Mouse (Mus musculus): ENCODE measurements at regions not wholly inside any gene's neighbourhood (a gene's known extent, or its start where the extent isn't known, plus 50 kb on each side); places are given as distances from the start of the nearest gene placed in this dataset.

DNA sequence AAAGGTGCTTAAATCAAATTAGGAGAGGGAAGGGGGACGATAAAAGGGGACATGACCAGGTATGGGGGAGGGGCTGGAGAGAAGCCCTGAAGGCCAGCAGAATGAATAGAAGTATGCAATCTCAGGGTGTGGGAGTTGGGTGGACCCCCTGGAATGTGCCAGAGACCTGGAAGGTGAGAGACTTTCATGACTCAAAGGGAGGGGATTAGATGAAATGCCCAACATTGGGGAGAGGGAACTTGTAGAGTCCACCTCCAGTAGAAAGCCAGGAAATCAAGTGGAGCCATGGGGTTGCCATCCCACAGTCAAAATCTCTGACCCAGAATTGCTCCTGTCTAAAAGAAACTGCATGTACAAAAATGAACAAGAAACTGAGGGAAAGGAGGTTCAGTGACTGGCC is 666.5 kb downstream of the Cps1 start:
- no peak for DNase-seq (ENCODE audit: low read depth, low spot score)

DNA sequence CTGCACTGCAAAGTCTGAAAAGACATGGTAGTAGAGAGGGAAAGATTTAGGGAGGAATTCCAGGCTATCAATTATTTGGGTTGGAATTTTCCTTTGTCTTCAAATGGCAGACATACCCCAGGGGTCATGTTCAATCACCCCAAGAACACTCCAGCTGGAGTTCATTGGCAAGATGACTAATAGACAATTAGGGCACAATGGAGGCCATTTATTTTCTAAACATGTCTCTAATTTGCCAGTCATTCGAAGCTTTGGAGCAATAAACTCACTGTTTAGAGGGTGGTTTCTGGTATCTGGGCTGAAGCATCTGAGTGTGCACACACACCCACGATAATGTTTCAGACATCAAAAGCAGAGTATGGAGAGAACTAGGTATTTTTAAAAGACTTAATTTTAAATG is 672.2 kb downstream of the Cps1 start:
- DNase-seq (ENCODE audit: low read depth, low spot score) = peak; percentile 2

DNA sequence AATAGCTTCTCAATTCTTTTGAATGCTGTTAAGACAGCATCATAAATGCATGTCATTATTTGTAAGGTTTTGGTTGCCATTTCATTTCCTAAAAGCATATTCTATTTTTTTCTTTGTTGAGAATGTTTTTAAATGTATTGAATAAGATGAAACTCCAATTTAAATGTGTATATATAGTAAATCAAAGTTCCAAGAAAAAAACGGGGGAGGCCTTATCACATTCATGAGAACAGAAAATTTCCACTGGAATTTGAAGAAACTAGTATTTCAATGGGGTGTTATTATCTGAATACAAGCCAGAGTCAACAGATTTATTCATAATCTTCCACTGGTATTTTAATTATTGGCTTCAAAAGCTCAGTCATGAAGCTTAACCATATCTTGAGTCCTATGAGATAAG is 672.7 kb downstream of the Cps1 start:
- DNase-seq (ENCODE audit: low read depth, low spot score) = no peak

DNA sequence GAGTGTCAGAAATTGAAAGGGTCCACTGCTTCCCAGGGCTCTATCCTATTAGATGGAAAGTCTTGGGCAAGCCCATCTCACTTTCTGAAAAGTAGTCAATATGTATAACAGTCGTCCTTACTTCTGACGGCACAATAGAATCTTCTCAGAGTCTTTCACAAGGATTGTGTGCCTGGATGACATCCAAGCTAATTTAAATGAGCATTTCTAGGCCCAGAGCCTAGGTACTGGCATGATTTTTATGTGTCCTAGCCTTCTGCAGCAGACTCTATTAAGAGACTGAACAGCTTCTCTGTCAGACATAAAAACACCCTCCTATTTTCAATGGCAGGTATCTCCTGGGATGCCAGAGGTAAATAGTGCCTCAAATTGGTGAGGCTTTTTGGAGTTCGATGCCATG is 680.5 kb downstream of the Cps1 start:
- no peak for DNase-seq (ENCODE audit: low read depth, low spot score)

DNA sequence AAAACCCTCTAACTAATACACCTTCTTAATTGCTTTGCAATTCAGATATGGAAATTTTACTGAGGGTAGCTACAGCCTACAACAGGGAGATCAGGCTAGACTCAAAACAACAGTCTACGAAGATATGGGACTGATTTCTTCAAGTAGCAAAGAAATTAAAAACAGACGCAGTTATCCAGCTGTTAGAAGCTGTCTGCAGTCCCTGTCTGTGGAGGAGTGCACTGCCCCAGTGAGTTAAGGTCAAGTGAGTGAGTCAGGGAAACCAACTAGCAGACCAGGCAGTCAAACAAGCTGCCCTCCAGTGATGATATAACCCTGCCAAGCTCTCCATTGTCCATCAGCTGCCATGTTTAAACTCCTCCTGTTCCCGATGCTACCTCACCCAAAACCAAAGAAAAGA is 697.3 kb downstream of the Cps1 start:
- no peak for DNase-seq (ENCODE audit: low read depth, low spot score)

DNA sequence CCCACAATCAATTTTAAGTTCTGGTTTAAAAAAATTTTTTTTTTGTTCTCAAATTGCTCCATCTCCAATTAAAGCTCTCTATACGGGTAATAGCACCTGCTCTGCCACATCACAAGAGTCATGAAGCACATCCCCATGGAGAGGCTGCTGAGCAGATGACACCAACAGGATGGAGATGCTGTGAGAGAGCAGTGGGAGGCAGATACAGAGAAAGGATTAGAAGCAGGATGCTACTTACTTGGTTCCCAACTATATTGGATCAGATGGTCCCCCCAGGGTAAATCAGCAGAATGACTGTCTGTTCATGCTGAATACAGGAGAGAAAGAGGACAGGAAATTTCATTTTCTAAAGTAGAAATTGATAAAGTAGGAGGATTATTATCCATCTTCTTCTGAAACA is 725.2 kb downstream of the Cps1 start:
- DNase-seq (ENCODE audit: low read depth, low spot score) = no peak

DNA sequence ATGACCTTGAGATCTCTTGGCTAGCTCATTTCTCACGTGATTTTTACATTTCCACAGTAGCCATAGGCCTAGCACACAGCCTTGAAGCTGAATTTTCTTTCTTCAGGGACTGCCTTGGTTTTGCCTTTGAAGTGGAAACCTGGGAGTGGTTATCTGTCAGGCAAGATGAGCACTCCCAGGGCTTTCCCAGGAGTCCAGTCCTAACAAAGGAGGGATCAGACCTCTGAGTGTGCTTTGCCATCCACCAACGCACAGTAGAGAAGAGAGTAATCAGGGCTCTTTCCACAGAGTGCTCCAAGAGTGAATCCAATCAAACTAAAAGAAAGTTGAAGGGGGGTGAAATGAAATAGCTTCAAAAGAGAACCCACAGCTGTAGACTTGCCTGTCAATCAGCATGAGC is 770.7 kb downstream of the Cps1 start:
- peak; percentile 4 for DNase-seq (ENCODE audit: low read depth, low spot score)

DNA sequence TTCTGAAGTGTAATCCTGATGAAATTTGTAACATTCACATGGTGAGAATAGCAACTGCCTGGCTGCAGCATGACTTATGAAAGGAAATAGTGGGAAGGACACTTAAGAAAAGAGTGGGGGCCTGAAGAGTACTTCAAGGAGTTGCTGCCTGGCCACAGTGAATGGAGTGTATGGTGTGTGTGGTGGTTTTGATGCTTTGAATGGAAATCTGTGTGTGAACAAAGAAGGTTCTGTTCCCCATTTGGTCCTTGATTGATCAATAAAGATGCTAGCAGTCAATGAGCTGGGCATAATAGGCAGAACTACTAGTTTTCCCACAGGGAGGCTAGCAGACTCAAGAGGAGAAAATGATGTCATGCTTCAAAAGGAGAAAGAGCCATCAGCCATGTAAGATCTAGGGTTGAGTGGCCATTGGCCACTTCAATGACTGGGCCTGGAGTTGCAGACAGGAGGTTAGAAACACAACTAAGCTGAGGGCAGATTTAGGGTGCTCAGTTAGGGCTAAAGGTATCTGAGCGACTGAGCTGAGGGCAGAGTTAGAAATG is 772.0 kb downstream of the Cps1 start:
- no peak for DNase-seq (ENCODE audit: low read depth, low spot score)

DNA sequence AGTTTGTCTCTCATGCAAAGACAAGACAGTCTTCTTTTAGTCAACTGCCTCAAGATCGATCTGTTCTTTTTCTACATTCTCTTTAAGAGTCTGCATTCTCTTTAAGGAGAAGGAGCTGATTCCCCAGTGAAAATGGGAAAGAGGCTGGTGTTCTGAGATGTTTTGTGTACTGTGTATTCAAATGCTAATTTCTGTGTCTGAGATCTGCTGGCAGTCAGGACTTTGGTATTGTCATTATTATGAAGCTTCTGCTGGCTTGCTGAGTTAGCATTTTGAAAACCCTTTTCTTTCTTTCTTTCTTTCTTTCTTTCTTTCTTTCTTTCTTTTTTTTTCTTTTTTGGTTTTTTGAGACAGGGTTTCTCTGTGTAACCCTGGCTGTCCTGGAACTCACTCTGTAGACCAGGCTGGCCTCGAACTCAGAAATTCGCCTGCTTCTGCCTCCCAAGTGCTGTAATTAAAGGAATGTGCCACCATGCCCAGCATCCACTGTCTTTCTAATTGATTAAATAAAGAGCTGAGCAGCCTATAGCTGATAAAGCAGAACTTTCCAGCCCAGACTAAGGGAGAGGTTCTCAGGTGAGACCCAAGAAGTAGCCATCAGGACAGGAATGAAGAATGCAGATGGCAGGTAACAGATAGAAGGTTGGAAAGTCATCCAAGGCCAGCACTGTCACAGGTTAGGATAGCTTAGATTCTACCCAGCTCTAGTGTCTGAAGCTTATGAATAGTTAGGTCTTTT is 813.1 kb downstream of the Cps1 start:
- peak; percentile 95 for DNase-seq (ENCODE audit: low read depth, low spot score)

DNA sequence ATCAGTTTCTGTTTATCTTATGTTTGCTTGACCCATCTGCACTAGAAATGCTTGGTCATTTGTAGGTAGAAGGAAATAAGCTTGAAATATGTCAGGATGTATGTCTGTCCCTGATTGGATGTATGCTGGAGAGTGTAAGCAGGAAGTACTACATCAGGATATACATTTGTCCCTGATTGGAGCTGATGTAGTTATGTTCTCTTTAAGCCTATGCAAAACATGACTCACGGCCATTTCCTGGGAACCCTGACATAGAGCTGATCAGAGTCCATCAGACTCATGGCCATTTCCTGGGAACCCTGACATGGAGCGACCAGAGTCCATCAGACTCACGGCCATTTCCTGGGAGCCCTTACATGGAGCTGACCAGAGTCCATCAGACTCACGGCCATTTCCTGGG is 858.6 kb downstream of the Cps1 start:
- DNase-seq (ENCODE audit: low read depth, low spot score) = no peak

Measured in R1 (cell line).